Comparison of ENCODE assay signal across 8 mouse cellular contexts in genomic region chr2:91255661-91256150, GRCm38 (mm10). TPM values are rescaled to one million over a fixed set of nuclear protein-coding genes. Genes with fewer than 3 reads are reported as not detected.
DNase-seq lines count a peak whose midpoint lies in the region; ATAC-seq lines count a peak whose summit lies in the region.

Gene Pacsin3 (plus strand): TSS chr2:91255954.

- peak within 1 kb of the TSS; percentile 65 for H3K9ac ChIP-seq in embryonic facial prominence, embryonic 12.5 days
- peak within 1 kb of the TSS; percentile 85 for H3K9ac ChIP-seq in heart, embryonic 13.5 days

- H3K4me1 ChIP-seq in embryonic facial prominence, embryonic 12.5 days: peaks cover 39% of the 10 kb centered on the region
- peaks cover 58% of the 10 kb centered on the region for H3K4me1 ChIP-seq in heart, embryonic 13.5 days
- H3K4me1 ChIP-seq in midbrain, embryonic 10.5 days: peaks cover 43% of the 10 kb centered on the region

- H3K9me3 ChIP-seq in embryonic facial prominence, embryonic 12.5 days: no peaks in the 10 kb centered on the region
- no peaks in the 10 kb centered on the region for H3K9me3 ChIP-seq in heart, embryonic 13.5 days
- no peaks in the 10 kb centered on the region for H3K9me3 ChIP-seq in midbrain, embryonic 10.5 days (replicated peaks)

- H3K4me2 ChIP-seq in embryonic facial prominence, embryonic 12.5 days (replicated peaks): peak within 1 kb of the TSS; percentile 73
- H3K4me2 ChIP-seq in heart, embryonic 13.5 days: peak within 1 kb of the TSS; percentile 81

- WGBS in embryonic facial prominence, embryonic 12.5 days: under 1% methylated on average over 27 of the region's 27 CpGs
- 1% methylated on average over 27 of the region's 27 CpGs for WGBS in heart, embryonic 13.5 days
- WGBS in midbrain, embryonic 10.5 days: under 1% methylated on average over 27 of the region's 27 CpGs

- ATAC-seq in frontal cortex, adult (ENCODE audit: low TSS enrichment): peak; percentile 57
- ATAC-seq in embryonic facial prominence, embryonic 12.5 days (ENCODE audit: insufficient number of reproducible peaks, insufficient read depth, low FRiP score, low TSS enrichment): peak; percentile 45
- peak; percentile 9; the same call in 1 of the 2 replicates for ATAC-seq in heart, embryonic 13.5 days (ENCODE audit: extremely low read depth, insufficient number of reproducible peaks, low FRiP score, low TSS enrichment)

- peaks cover 5% of the 10 kb centered on the region; the same call in 1 of the 2 replicates for H3K27me3 ChIP-seq in embryonic facial prominence, embryonic 12.5 days
- H3K27me3 ChIP-seq in heart, embryonic 13.5 days (replicated peaks): peaks cover 46% of the 10 kb centered on the region
- peaks cover 51% of the 10 kb centered on the region for H3K27me3 ChIP-seq in midbrain, embryonic 10.5 days (ENCODE audit: low read depth, poor library complexity, severe bottlenecking)

- no peak for DNase-seq in frontal cortex, postnatal 14 days (ENCODE audit: low spot score in 2 of 2)
- DNase-seq in adrenal gland, adult 8-10 months: no peak
- peak; percentile 20 to 30 for DNase-seq in kidney, postnatal 36 days
- DNase-seq in midbrain, embryonic 10.5 days (ENCODE audit: low spot score): peak; percentile 65
- DNase-seq in natural killer cell, adult 2 months (ENCODE audit: low spot score in 2 of 2): no peak

- H3K36me3 ChIP-seq in embryonic facial prominence, embryonic 12.5 days: peaks cover 5% of the 10 kb centered on the region
- H3K36me3 ChIP-seq in heart, embryonic 13.5 days: peaks cover 4% of the 10 kb centered on the region
- 0 out of 2 replicates have a peak, but pooled peaks cover 7% of the 10 kb centered on the region for H3K36me3 ChIP-seq in midbrain, embryonic 10.5 days

- H3K27ac ChIP-seq in embryonic facial prominence, embryonic 12.5 days: peak within 1 kb of the TSS; percentile 78
- H3K27ac ChIP-seq in heart, embryonic 13.5 days (replicated peaks): peak within 1 kb of the TSS; percentile 77
- peak within 1 kb of the TSS; percentile 91 for H3K27ac ChIP-seq in midbrain, embryonic 10.5 days (replicated peaks)

- H3K4me3 ChIP-seq in embryonic facial prominence, embryonic 12.5 days: peak within 1 kb of the TSS; percentile 68
- peak within 1 kb of the TSS; percentile 82 for H3K4me3 ChIP-seq in heart, embryonic 13.5 days
- H3K4me3 ChIP-seq in midbrain, embryonic 10.5 days: peak within 1 kb of the TSS; percentile 79

RNA-seq across cellular contexts. Expression of gene Pacsin3, which starts in this region (rescaled TPM):
- total RNA-seq in adrenal gland, adult 8-10 months (2022): 100 to 1,000 TPM in 2 of 4 experiments, 10 to 100 TPM in 2; 68.6 to 220 (median 125) TPM
- 39.9 and 40.9 TPM in 2 replicates for polyA plus RNA-seq in embryonic facial prominence, embryonic 12.5 days (2016; fragmentation: Nextera tagmentation; extraction: Ambion mirVana)
- polyA plus RNA-seq in heart, embryonic 13.5 days (2015; fragmentation: Nextera tagmentation; extraction: Ambion mirVana): 35.4 and 38.2 TPM in 2 replicates
- 38.9 and 40.5 TPM in 2 replicates for polyA plus RNA-seq in midbrain, embryonic 10.5 days (2016; fragmentation: Nextera tagmentation; extraction: Ambion mirVana)

Comparison
In these comparisons a context has a peak if more than half of its experiments do, and no peak if none do; other contexts are left out.
1. DNase-seq: peak in kidney, postnatal 36 days (2 of 2) and midbrain, embryonic 10.5 days (single experiment); none in frontal cortex, postnatal 14 days (0 of 2), adrenal gland, adult 8-10 months (single experiment) and natural killer cell, adult 2 months (0 of 2).
2. Peak in every context shown above with its lines, with median percentiles within 50 percentile points of each other: ATAC-seq, H3K27ac ChIP-seq and H3K4me3 ChIP-seq.